Mouse (Mus musculus) heart, embryonic 14.5 days (tissue): ENCODE results near the gene Rhox4f. TPM values are rescaled to one million over a fixed set of nuclear protein-coding genes. Genes with fewer than 3 reads are reported as not detected.

Experiments used
- polyA plus RNA-seq: library from polyadenylated mRNA; unstranded; fragments of >200 nt; fragmentation: Nextera tagmentation; extraction: Ambion mirVana; gene quantifications from 2 replicates; pipeline ENCODE4 v1.2.1, GENCODE M21; 2014

Gene Rhox4f
- polyA plus RNA-seq, 1 experiment from 2014 or later, result not detected

Other genes starting within 250 kb of the Rhox4f start
- gene Rhox3a2, start 227.7 kb downstream of the Rhox4f start, polyA plus RNA-seq, result not detected in 2 replicates
- gene Rhox4a2, start 216.9 kb downstream of the Rhox4f start, polyA plus RNA-seq, result not detected in 2 replicates
- gene Rhox2b, start 195.6 kb downstream of the Rhox4f start, polyA plus RNA-seq, result not detected in 2 replicates
- gene Rhox4b, start 175.2 kb downstream of the Rhox4f start, polyA plus RNA-seq, result not detected in 2 replicates
- not detected in 2 replicates for gene Rhox2c, start 154.0 kb downstream of the Rhox4f start, polyA plus RNA-seq
- gene Rhox3c, start 149.1 kb downstream of the Rhox4f start, polyA plus RNA-seq, result not detected in 2 replicates
- not detected in 2 replicates for gene Rhox4c, start 127.4 kb downstream of the Rhox4f start, polyA plus RNA-seq
- not detected in 2 replicates for gene Rhox2d, start 114.3 kb downstream of the Rhox4f start, polyA plus RNA-seq
- not detected in 2 replicates for gene Rhox4d, start 93.3 kb downstream of the Rhox4f start, polyA plus RNA-seq
- not detected in 2 replicates for gene Rhox2e, start 77.3 kb downstream of the Rhox4f start, polyA plus RNA-seq
- gene Rhox3e, start 65.7 kb downstream of the Rhox4f start, polyA plus RNA-seq, result not detected in 2 replicates
- not detected in 2 replicates for gene Rhox4e, start 50.3 kb downstream of the Rhox4f start, polyA plus RNA-seq
- not detected in 2 replicates for gene Rhox2f, start 36.3 kb downstream of the Rhox4f start, polyA plus RNA-seq
- not detected in 2 replicates for gene Rhox3f, start 26.7 kb downstream of the Rhox4f start, polyA plus RNA-seq
- gene Rhox3g, start 20.9 kb upstream of the Rhox4f start, polyA plus RNA-seq, result not detected in 2 replicates
- not detected in 2 replicates for gene Rhox2g, start 35.8 kb upstream of the Rhox4f start, polyA plus RNA-seq
- not detected in 2 replicates for gene Rhox4g, start 43.6 kb upstream of the Rhox4f start, polyA plus RNA-seq
- gene Rhox3h, start 61.1 kb upstream of the Rhox4f start, polyA plus RNA-seq, result not detected in 2 replicates
- gene Rhox2h, start 65.6 kb upstream of the Rhox4f start, polyA plus RNA-seq, result not detected in 2 replicates
- 11.8 and 12.1 TPM in 2 replicates for gene Rhox5, start 197.1 kb upstream of the Rhox4f start, polyA plus RNA-seq
- gene Rhox6, start 219.2 kb upstream of the Rhox4f start, polyA plus RNA-seq, result not detected in 2 replicates
- not detected in 2 replicates for gene Rhox7a, start 224.0 kb upstream of the Rhox4f start, polyA plus RNA-seq